Mouse (Mus musculus) heart, embryonic 12.5 days (tissue): ENCODE measurements at regions not wholly inside any gene's neighbourhood (a gene's known extent, or its start where the extent isn't known, plus 50 kb on each side); places are given as distances from the start of the nearest gene placed in this dataset.

Experiments used
- ATAC-seq: fragments of 200-750 bp; cut with Nextera tagmentation; 2 replicates; pipeline ENCODE4 v1.8.0; 2017; ENCODE audit warnings: moderate TSS enrichment, moderate library complexity; ENCODE audit not compliant: insufficient number of reproducible peaks, low FRiP score
- H3K27ac ChIP-seq: fragments of 300-500 bp; sonication (generic); 2 replicates; pipeline ENCODE4 v1.5.1; 2016; ENCODE audit warnings: mild to moderate bottlenecking, moderate library complexity; ENCODE audit not compliant: poor library complexity, severe bottlenecking
- H3K27me3 ChIP-seq: fragments of 300-500 bp; sonication (generic); replicated peaks from 2 replicates; pipeline ENCODE4 v1.6.1; 2016; ENCODE audit warnings: mild to moderate bottlenecking, moderate library complexity
- H3K36me3 ChIP-seq: fragments of 300-500 bp; sonication (generic); 2 replicates; pipeline ENCODE4 v1.6.1; 2016; ENCODE audit warnings: mild to moderate bottlenecking, moderate library complexity
- H3K4me1 ChIP-seq: fragments of 300-500 bp; sonication (generic); replicated peaks from 2 replicates; pipeline ENCODE4 v1.6.1; 2016; ENCODE audit warnings: mild to moderate bottlenecking
- H3K4me2 ChIP-seq: fragments of 300-500 bp; sonication (generic); 2 replicates; pipeline ENCODE4 v1.6.1; 2016; ENCODE audit warnings: mild to moderate bottlenecking, moderate library complexity
- H3K4me3 ChIP-seq: fragments of 300-500 bp; sonication (generic); 2 replicates; pipeline ENCODE4 v1.5.1; 2016; ENCODE audit warnings: mild to moderate bottlenecking
- H3K9ac ChIP-seq: fragments of 300-500 bp; sonication (generic); 2 replicates; pipeline ENCODE4 v1.6.1; 2016; ENCODE audit warnings: mild to moderate bottlenecking, moderate library complexity
- H3K9me3 ChIP-seq: fragments of 300-500 bp; sonication (generic); replicated peaks from 2 replicates; pipeline ENCODE4 v1.6.1; 2016; ENCODE audit warnings: mild to moderate bottlenecking, moderate library complexity
- WGBS: fragments of 180-500 bp; shearing (Covaris S2); methylation state at CpG from one replicate; pipeline ENCODE4 v1.1.7; 2016; 5-methylcytosine and 5-hydroxymethylcytosine counted together

DNA sequence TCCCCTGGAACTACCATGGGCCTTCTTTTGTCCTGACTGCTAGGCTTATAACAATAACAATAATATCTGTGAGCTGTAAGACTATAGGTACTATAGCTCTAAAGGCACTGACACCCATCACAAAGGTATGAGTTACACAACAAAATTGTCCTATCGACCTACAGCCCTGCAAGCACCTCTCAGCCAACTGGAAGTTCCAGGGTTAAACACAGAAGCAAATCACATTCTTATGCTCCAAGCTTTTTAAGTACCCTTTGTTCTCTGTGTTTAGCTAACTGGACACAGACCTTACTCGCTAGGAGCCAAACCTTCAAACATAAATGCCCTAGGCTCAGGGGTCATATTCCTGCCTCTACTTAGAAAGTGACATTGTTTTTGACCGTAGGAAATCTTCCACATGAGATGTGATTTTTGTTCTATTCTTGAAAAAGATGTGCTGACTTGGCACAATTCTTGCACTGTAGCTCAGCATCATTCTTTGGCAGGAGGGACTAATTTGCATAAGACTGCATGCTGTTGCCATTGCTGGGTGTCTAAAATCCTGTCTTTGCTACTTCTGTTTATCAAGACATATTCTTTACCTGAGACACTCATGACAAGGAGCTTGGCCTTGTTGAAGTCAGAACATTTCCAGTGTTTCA is 66.8 kb upstream of the Tbl1x start:
- WGBS = 50% methylated on average over 3 of the region's 3 CpGs
- ATAC-seq = no peak

GRCm38 (mm10) chrX:77446755-77447154 is 64.1 kb upstream of the Tbl1x start:
- Histone ChIP-seq H3K27ac (no peak overlapping the region), H3K4me2 (no peak overlapping the region), H3K4me1 (no peaks in the 10 kb centered on the region), H3K27me3 (no peaks in the 10 kb centered on the region), H3K4me3 (no peak overlapping the region), H3K9me3 (no peaks in the 10 kb centered on the region), H3K9ac (no peak overlapping the region), H3K36me3 (no peaks in the 10 kb centered on the region)
- no peak for ATAC-seq
- 85% methylated on average over 3 of the region's 3 CpGs for WGBS

More for the DNA sequence above, 66.8 kb upstream of the Tbl1x start:
- H3K4me1 ChIP-seq = no peaks in the 10 kb centered on the region
- H3K27ac ChIP-seq = no peak overlapping the region
- no peaks in the 10 kb centered on the region for H3K9me3 ChIP-seq
- H3K9ac ChIP-seq = no peak overlapping the region
- no peaks in the 10 kb centered on the region for H3K36me3 ChIP-seq
- H3K4me2 ChIP-seq = no peak overlapping the region
- no peak overlapping the region for H3K4me3 ChIP-seq
- no peaks in the 10 kb centered on the region for H3K27me3 ChIP-seq

- Histone ChIP-seq H3K4me2 (no peak overlapping the region), H3K4me1 (no peaks in the 10 kb centered on the region), H3K4me3 (no peak overlapping the region), H3K9me3 (no peaks in the 10 kb centered on the region), H3K27ac (no peak overlapping the region), H3K9ac (no peak overlapping the region), H3K36me3 (no peaks in the 10 kb centered on the region), H3K27me3 (no peaks in the 10 kb centered on the region)
- ATAC-seq = no peak
- 93% methylated on average over 1 of the region's 1 CpGs for WGBS
These were observed 58.7 kb upstream of the Tbl1x start for GRCm38 (mm10) chrX:77451977-77452675.
